Mouse (Mus musculus): ENCODE results near the gene Ndufs3.
A peak's percentile ranks its signal among the peaks of the same experiment; 100 is the strongest.
"Not testable (repeated sequence)": the region's sequence is repeated elsewhere in the genome, so short reads cannot be mapped to it uniquely, and the experiment has no call there.

The Ndufs3 gene

GRCm38 (mm10) chr2:90904856-90905224 lies 213 bp upstream of the Ndufs3 start:
- no peak for DNase-seq

- DNase-seq: no peak
Observed at GRCm38 (mm10) chr2:90903398-90903797, 1.2 kb downstream of the Ndufs3 start.

- not testable (repeated sequence) for DNase-seq
Observed at GRCm38 (mm10) chr2:90894299-90894677, 10.3 kb downstream of the Ndufs3 start.

GRCm38 (mm10) chr2:90893673-90894298 lies 10.8 kb downstream of the Ndufs3 start:
- DNase-seq: no peak

GRCm38 (mm10) chr2:90889550-90890548 lies 14.8 kb downstream of the Ndufs3 start:
- DNase-seq: peak; percentile 92

GRCm38 (mm10) chr2:90887627-90888026 lies 17.0 kb downstream of the Ndufs3 start:
- DNase-seq: no peak

GRCm38 (mm10) chr2:90886436-90886835 lies 18.2 kb downstream of the Ndufs3 start:
- no peak for DNase-seq

GRCm38 (mm10) chr2:90885218-90886041 lies 19.2 kb downstream of the Ndufs3 start, which contains the start of gene C1qtnf4:
Gene C1qtnf4, plus strand, starts transcription at chr2:90885860.
- DNase-seq: no peak

- no peak for DNase-seq
Observed at GRCm38 (mm10) chr2:90881824-90882223, 22.8 kb downstream of the Ndufs3 start.

- DNase-seq: no peak
Observed at GRCm38 (mm10) chr2:90880144-90880785, 24.4 kb downstream of the Ndufs3 start.

- no peak for DNase-seq
Observed at GRCm38 (mm10) chr2:90879419-90879818, 25.2 kb downstream of the Ndufs3 start.

GRCm38 (mm10) chr2:90877584-90878259 lies 26.9 kb downstream of the Ndufs3 start:
- no peak for DNase-seq

GRCm38 (mm10) chr2:90875239-90875638 lies 29.4 kb downstream of the Ndufs3 start:
- DNase-seq: no peak

GRCm38 (mm10) chr2:90874025-90874424 lies 30.6 kb downstream of the Ndufs3 start:
- peak; percentile 95 for DNase-seq

GRCm38 (mm10) chr2:90871180-90871961 lies 33.3 kb downstream of the Ndufs3 start:
- DNase-seq: peak; percentile 91

GRCm38 (mm10) chr2:90870136-90870601 lies 34.5 kb downstream of the Ndufs3 start:
- DNase-seq: peak; percentile 95

- DNase-seq: peak; percentile 96
Observed at GRCm38 (mm10) chr2:90866524-90866923, 38.1 kb downstream of the Ndufs3 start.

- no peak for DNase-seq
Observed at GRCm38 (mm10) chr2:90864184-90864583, 40.4 kb downstream of the Ndufs3 start.

- DNase-seq: no peak
Observed at GRCm38 (mm10) chr2:90861486-90861885, 43.1 kb downstream of the Ndufs3 start.

- DNase-seq: peak; percentile 77
Observed at GRCm38 (mm10) chr2:90850401-90850800, 54.2 kb downstream of the Ndufs3 start.

GRCm38 (mm10) chr2:90848331-90848730 lies 56.3 kb downstream of the Ndufs3 start:
- DNase-seq: peak; percentile 27
